Mouse (Mus musculus) bone marrow, adult 2 months (tissue): ENCODE measurements around the gene Arid1b. TPM values are rescaled to one million over a fixed set of nuclear protein-coding genes. Genes with fewer than 3 reads are reported as not detected.

Source experiments
- H3K27ac ChIP-seq: fragments of 200-500 bp; 2 replicates; pipeline ENCODE4 v1.5.1; 2012; ENCODE audit warnings: low read depth, mild to moderate bottlenecking, control low read depth, inconsistent platforms, low read length; ENCODE audit not compliant: control insufficient read depth, poor library complexity, insufficient read depth
- H3K4me1 ChIP-seq: fragments of 200-500 bp; 2 replicates; pipeline ENCODE4 v1.6.1; 2011; ENCODE audit warnings: low read length; ENCODE audit not compliant: control insufficient read depth, insufficient read depth
- H3K4me3 ChIP-seq: fragments of 200-500 bp; replicated peaks from 2 replicates; pipeline ENCODE3; 2011; ENCODE audit warnings: mild to moderate bottlenecking, low read depth, low read length, control low read depth; ENCODE audit not compliant: control insufficient read depth
- CTCF ChIP-seq: fragments of 200-500 bp; IDR thresholded peaks from 2 replicates; pipeline ENCODE4 v1.5.1; 2011; ENCODE audit warnings: low read length, control low read depth; ENCODE audit not compliant: control insufficient read depth, insufficient read depth
- POLR2A ChIP-seq: fragments of 200-500 bp; IDR thresholded peaks from 2 replicates; pipeline ENCODE4 v1.6.1; 2011; ENCODE audit warnings: low read depth, mild to moderate bottlenecking, control low read depth, low read length, borderline replicate concordance; ENCODE audit not compliant: control insufficient read depth
- WGBS: fragments of 180-500 bp; shearing (Covaris S2); methylation state at CpG from one replicate; pipeline ENCODE4 v1.1.7; 2018; 5-methylcytosine and 5-hydroxymethylcytosine counted together
- polyA plus RNA-seq: library from polyadenylated mRNA; stranded (reverse); fragments of >200 nt; gene quantifications from 2 replicates; pipeline ENCODE4 v1.2.4, GENCODE M21; 2011; ENCODE audit warnings: low replicate concordance; ENCODE audit not compliant: missing spikeins, insufficient read depth, insufficient read length

The Arid1b gene
- polyA plus RNA-seq, 1 experiment, result 12.5 TPM

DNA sequence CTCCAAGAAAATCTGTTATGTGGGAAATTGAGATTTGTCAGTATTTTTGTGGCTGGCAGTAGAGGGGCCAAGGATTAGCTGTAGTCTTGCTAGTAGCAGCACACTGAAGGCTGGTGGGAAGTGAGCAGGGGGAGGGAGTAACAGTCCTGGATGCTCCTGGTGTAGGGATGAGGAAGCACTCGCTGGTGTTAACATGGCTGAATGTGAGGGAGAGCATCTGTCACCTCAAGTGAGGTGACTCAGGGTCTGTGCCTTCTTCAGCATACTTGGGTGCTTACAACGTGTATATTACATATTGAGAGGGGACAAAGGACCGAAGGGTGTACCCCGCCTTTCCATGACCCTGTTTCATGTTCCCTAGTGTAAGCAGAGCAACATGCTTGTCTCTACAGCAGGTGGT is 170.7 kb downstream of the Arid1b start:
- no peaks in the 10 kb centered on the region for H3K4me1 ChIP-seq
- H3K27ac ChIP-seq, result no peak overlapping the region
- no peak for TF ChIP-seq CTCF
- TF ChIP-seq POLR2A, result no peak
- no peak overlapping the region for H3K4me3 ChIP-seq
- WGBS, result 72% methylated on average over 4 of the region's 4 CpGs

GRCm38 (mm10) chr17:5165201-5165825 is 171.2 kb downstream of the Arid1b start:
- H3K27ac ChIP-seq, result no peak overlapping the region
- TF ChIP-seq CTCF (no peak), POLR2A (no peak)
- H3K4me3 ChIP-seq, result no peak overlapping the region
- 59% methylated on average over 15 of the region's 15 CpGs for WGBS
- H3K4me1 ChIP-seq, result no peaks in the 10 kb centered on the region; the same call in 1 of the 2 replicates

GRCm38 (mm10) chr17:5166175-5166574 is 172.0 kb downstream of the Arid1b start:
- WGBS, result 82% methylated on average over 4 of the region's 4 CpGs
- H3K4me3 ChIP-seq, result no peak overlapping the region
- TF ChIP-seq CTCF (no peak), POLR2A (no peak)
- H3K27ac ChIP-seq, result no peak overlapping the region
- H3K4me1 ChIP-seq, result no peaks in the 10 kb centered on the region; the same call in 1 of the 2 replicates

GRCm38 (mm10) chr17:5168046-5168445 is 173.9 kb downstream of the Arid1b start:
- H3K4me3 ChIP-seq, result no peak overlapping the region
- 60% methylated on average over 7 of the region's 7 CpGs for WGBS
- H3K27ac ChIP-seq, result no peak overlapping the region
- TF ChIP-seq POLR2A, result no peak
- no peak for TF ChIP-seq CTCF
- peaks cover 4% of the 10 kb centered on the region; the same call in 1 of the 2 replicates for H3K4me1 ChIP-seq

DNA sequence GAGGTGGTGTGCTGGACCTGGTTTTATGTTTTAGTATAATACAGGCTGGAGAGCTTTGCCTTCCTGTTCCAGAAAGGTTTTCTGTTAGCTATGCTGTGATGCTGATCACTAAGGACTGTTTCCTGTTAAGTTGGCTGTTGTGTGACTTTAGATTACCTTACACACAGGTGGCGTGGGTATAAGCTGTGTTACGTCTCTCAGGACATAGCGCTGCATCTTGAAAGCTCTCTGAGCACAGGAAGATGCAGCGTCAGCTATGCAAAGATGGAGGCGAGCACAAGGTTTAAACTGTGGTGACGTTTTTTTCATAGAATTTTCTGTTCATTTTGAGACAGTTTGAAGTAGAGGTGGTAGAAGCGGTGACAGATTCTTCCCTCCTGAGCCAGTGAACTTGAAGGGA is 174.5 kb downstream of the Arid1b start:
- Histone ChIP-seq H3K4me1 (peaks cover 4% of the 10 kb centered on the region; the same call in 1 of the 2 replicates), H3K4me3 (no peak overlapping the region), H3K27ac (no peak overlapping the region)
- WGBS, result 83% methylated on average over 7 of the region's 7 CpGs
- TF ChIP-seq CTCF (no peak), POLR2A (no peak)

- Histone ChIP-seq H3K4me1 (peaks cover 4% of the 10 kb centered on the region; the same call in 1 of the 2 replicates), H3K4me3 (no peak overlapping the region)
- 90% methylated on average over 12 of the region's 12 CpGs for WGBS
These were observed 176.2 kb downstream of the Arid1b start for GRCm38 (mm10) chr17:5170321-5170720.

GRCm38 (mm10) chr17:5171467-5171866 is 177.3 kb downstream of the Arid1b start:
- no peak overlapping the region for H3K4me3 ChIP-seq
- H3K4me1 ChIP-seq, result peaks cover 4% of the 10 kb centered on the region; the same call in 1 of the 2 replicates
- no peak for TF ChIP-seq POLR2A
- no peak for TF ChIP-seq CTCF
- H3K27ac ChIP-seq, result no peak overlapping the region
- WGBS, result 88% methylated on average over 5 of the region's 5 CpGs

More at GRCm38 (mm10) chr17:5170321-5170720, 176.2 kb downstream of the Arid1b start:
- H3K27ac ChIP-seq, result no peak overlapping the region
- TF ChIP-seq POLR2A (no peak), CTCF (no peak)

DNA sequence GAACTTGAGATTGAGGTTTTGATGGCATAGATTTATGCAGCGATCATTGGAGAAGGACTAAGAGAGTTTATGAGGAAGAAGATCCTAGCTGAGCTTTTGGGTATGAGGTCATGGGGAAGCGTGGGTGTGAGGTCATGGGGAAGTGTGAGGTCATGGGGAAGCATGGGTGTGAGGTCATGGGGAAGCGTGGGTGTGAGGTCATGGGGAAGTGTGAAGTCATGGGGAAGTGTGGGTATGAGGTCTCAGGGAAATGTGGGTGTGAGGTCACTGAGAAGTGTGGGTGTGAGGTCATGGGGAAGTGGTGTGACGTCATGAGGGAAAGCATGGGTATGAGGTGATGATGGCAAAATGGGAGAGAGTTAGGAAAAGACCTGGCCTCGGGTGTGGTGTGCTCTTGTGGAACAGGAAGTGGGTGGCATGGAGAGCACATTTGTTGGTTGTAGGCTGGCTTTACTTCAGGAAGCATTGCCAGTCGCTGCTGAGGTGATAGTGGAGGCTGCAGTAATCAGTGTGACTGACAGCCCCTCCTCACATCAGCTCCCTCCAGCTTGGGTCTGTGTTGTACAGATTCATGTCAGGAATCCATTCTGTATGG is 180.4 kb downstream of the Arid1b start:
- no peak overlapping the region for H3K4me3 ChIP-seq
- no peak overlapping the region for H3K27ac ChIP-seq
- 56% methylated on average over 6 of the region's 6 CpGs for WGBS
- TF ChIP-seq CTCF (no peak), POLR2A (no peak)
- H3K4me1 ChIP-seq, result peaks cover 4% of the 10 kb centered on the region; the same call in 1 of the 2 replicates

GRCm38 (mm10) chr17:5175535-5175934 is 181.4 kb downstream of the Arid1b start:
- no peak for TF ChIP-seq POLR2A
- no peak for TF ChIP-seq CTCF
- Histone ChIP-seq H3K27ac (no peak overlapping the region), H3K4me1 (peaks cover 6% of the 10 kb centered on the region; the same call in 1 of the 2 replicates), H3K4me3 (no peak overlapping the region)
- 88% methylated on average over 8 of the region's 8 CpGs for WGBS
